Mouse (Mus musculus): ENCODE results near the gene Olfr120.

DNA sequence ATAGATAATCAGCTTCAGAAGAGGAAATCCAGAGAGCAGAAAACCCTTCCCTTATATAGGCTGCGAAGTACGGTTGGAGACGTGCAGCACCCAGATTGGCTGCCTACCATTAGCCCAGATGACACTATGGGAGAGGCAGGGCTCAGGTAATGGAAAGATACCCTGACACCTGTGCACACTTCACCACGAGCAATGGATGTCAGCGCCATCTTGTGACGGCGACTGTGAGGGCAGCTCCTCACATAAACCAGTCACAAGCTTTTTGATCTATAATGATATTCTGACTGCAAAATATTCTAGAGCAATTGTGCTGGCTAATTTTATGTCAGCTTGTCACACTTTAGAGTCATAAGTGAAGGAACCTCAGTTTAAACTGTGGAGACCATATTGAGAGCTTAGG lies 16.5 kb downstream of the Olfr120 start:
- TF ChIP-seq CTCF (IDR thresholded peaks at IDR 0.05; ENCODE audit: control insufficient read depth, insufficient read depth, insufficient replicate concordance, low read depth, low read length), result no peak
- no peak for TF ChIP-seq POLR2A (IDR thresholded peaks at IDR 0.05; ENCODE audit: control insufficient read depth, low read depth, low read length)
